Mouse (Mus musculus) thymus, adult 2 months (tissue): ENCODE measurements around the gene Fam50b.

Experiments
- CTCF ChIP-seq: fragments of 200-500 bp; IDR thresholded peaks from 2 replicates; pipeline ENCODE4 v1.5.1; 2012; ENCODE audit warnings: mild to moderate bottlenecking, control low read depth, low read length, moderate library complexity, borderline replicate concordance; ENCODE audit not compliant: control insufficient read depth, poor library complexity, insufficient read depth; ENCODE audit errors: extremely low read depth
- POLR2A ChIP-seq: fragments of 200-500 bp; IDR thresholded peaks from 2 replicates; pipeline ENCODE4 v1.6.1; 2012; ENCODE audit warnings: mild to moderate bottlenecking, low read length, control low read depth, moderate library complexity; ENCODE audit not compliant: control insufficient read depth, poor library complexity, insufficient read depth; ENCODE audit errors: extremely low read depth

DNA sequence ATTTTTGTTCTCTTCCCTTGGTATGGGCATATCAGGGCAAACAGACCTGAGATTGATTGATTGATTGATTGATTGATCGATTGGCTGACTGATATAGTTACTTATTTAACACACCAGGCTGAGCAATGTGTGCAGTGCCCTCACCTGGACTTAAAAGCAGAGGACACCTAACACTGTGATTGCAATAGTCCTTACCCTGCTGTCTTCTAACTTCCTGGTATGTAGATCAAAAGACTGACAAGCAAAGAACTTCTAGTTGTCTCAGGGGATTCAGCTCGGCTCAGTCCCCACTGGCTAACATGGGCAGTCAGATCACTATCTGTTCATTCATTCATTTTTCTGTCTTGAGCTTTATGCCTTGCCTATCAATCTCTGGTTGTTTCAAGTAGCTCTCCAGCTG, 31.3 kb upstream of the Fam50b start:
- no peak for TF ChIP-seq CTCF
- no peak for TF ChIP-seq POLR2A
